Comparison of ENCODE assay signal across 14 mouse cellular contexts in genomic region chr2:130268074-130268473, GRCm38 (mm10). TPM values are rescaled to one million over a fixed set of nuclear protein-coding genes. Genes with fewer than 3 reads are reported as not detected.
"Had no signal": no experiment of that assay in that cellular context is flagged by ENCODE, and none has a peak within 500 bp of the region (broad histone marks: within the 10 kb centered on the region; RNA-seq: fewer than 3 reads in every experiment).

No protein-coding gene starts in this region.

- ATAC-seq: midbrain, embryonic 16.5 days had no signal

- H3K27me3 ChIP-seq: limb, embryonic 12.5 days; lung, embryonic 15.5 days; midbrain, embryonic 12.5 days; neural tube, embryonic 15.5 days had no signal

- H3K4me2 ChIP-seq: limb, embryonic 12.5 days; lung, embryonic 15.5 days; midbrain, embryonic 12.5 days; neural tube, embryonic 15.5 days had no signal

- H3K36me3 ChIP-seq: limb, embryonic 12.5 days; lung, embryonic 15.5 days; midbrain, embryonic 12.5 days; neural tube, embryonic 15.5 days had no signal

- H3K27ac ChIP-seq: limb, embryonic 12.5 days; lung, embryonic 15.5 days; macrophage; midbrain, embryonic 12.5 days; neural tube, embryonic 15.5 days had no signal

- DNase-seq: kidney, adult 8-10 months; kidney, postnatal 10 days; kidney, postnatal 4 days; lung, postnatal 14 days; right cerebral cortex, adult 18-20 months; right cerebral cortex, postnatal 25 days; thymus, postnatal 4 days had no signal

- H3K4me1 ChIP-seq: limb, embryonic 12.5 days; lung, embryonic 15.5 days had no signal

- H3K4me3 ChIP-seq: limb, embryonic 12.5 days; lung, embryonic 15.5 days; megakaryocyte, embryonic 14.5 days; midbrain, embryonic 12.5 days; neural tube, embryonic 15.5 days had no signal

- H3K9ac ChIP-seq: limb, embryonic 12.5 days; lung, embryonic 15.5 days; midbrain, embryonic 12.5 days; neural tube, embryonic 15.5 days had no signal

- H3K9me3 ChIP-seq: limb, embryonic 12.5 days; lung, embryonic 15.5 days; megakaryocyte, embryonic 14.5 days; midbrain, embryonic 12.5 days; neural tube, embryonic 15.5 days had no signal

RNA-seq across cellular contexts. Expression of gene Ebf4, which starts 26.9 kb away (rescaled TPM):
- polyA plus RNA-seq: macrophage had no signal
